Mouse (Mus musculus) bone marrow, adult 2 months (tissue): ENCODE data around the gene Nexn.

Experiments used
- CTCF ChIP-seq: fragments of 200-500 bp; IDR thresholded peaks from 2 replicates; pipeline ENCODE4 v1.5.1; 2011; ENCODE audit warnings: low read length, control low read depth; ENCODE audit not compliant: control insufficient read depth, insufficient read depth
- POLR2A ChIP-seq: fragments of 200-500 bp; IDR thresholded peaks from 2 replicates; pipeline ENCODE4 v1.6.1; 2011; ENCODE audit warnings: low read depth, mild to moderate bottlenecking, control low read depth, low read length, borderline replicate concordance; ENCODE audit not compliant: control insufficient read depth

- TF ChIP-seq CTCF (no peak), POLR2A (no peak)
Observed at GRCm38 (mm10) chr3:152275008-152275407, 8.9 kb upstream of the Nexn start.
